Mouse (Mus musculus): ENCODE data around the gene Zkscan2. TPM values are rescaled to one million over a fixed set of nuclear protein-coding genes. Genes with fewer than 3 reads are reported as not detected.

Gene Zkscan2
- polyA plus RNA-seq, 1 experiment from 2014 or later = 2.2 TPM

DNA sequence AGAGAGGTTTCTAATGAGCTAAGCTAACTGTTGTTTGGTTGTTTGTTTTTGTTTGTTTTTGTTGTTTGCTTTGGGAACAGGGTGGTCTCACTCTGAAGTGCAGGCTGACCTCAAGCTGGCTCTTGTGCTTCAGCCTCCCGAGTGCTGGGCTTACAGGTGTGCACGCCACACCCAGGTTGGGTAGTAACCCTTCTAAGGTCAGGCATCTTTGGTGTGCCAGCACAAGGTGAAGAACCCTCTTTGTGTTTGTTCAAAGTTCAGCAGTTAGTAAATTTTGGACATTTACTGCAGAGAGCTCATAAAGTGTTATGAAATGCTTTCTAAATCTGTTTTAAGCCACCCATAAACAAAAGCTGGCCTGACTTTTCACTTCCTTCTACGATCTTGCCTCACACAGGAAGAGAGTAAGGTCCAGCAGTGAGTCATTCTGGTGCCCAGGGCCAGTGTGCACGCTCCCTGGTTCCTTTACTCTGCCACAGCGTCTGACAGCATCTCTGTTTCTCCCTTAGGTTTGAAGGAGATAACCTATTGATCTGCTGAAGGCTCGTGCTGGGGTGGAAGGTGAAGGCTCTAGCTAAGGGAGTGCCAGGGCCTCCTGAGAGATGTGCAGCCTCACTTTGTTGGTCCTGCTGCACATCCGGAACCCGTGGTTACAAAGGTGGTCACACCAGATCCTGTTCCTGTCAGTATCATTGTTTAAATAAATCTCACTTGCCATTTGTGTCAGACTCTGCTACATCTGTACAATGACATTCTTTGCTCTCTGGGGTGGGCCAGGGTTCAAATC is 70.4 kb downstream of the Zkscan2 start:
- peaks cover 28% of the 10 kb centered on the region for H3K36me3 ChIP-seq
- H3K4me3 ChIP-seq = no peak overlapping the region
- no peak overlapping the region for H3K9ac ChIP-seq
- H3K4me1 ChIP-seq = no peaks in the 10 kb centered on the region
- no peak for ATAC-seq (ENCODE audit: insufficient number of reproducible peaks, low FRiP score, low TSS enrichment, low read depth)
- WGBS = 79% methylated on average over 8 of the region's 8 CpGs
- no peak overlapping the region for H3K4me2 ChIP-seq
- H3K27me3 ChIP-seq = no peaks in the 10 kb centered on the region
- no peak overlapping the region for H3K27ac ChIP-seq
- no peaks in the 10 kb centered on the region for H3K9me3 ChIP-seq

Other genes with a start within 250 kb of the Zkscan2 start
- gene Lcmt1, start 130.7 kb downstream of the Zkscan2 start, polyA plus RNA-seq (2015; fragmentation: Nextera tagmentation; extraction: Ambion mirVana) = 41.1 and 42.8 TPM in 2 replicates
- gene Arhgap17, start 130.5 kb downstream of the Zkscan2 start, polyA plus RNA-seq (2015; fragmentation: Nextera tagmentation; extraction: Ambion mirVana) = 19.6 and 21.9 TPM in 2 replicates
- gene Aqp8, start 38.2 kb downstream of the Zkscan2 start, polyA plus RNA-seq (2015; fragmentation: Nextera tagmentation; extraction: Ambion mirVana) = not detected in 2 replicates

Measured in limb, embryonic 15.5 days (tissue).